In genomic region chr7:29852831-29853218, GRCm38 (mm10) we compare ENCODE assay signal across 8 mouse cellular contexts. TPM values are rescaled to one million over a fixed set of nuclear protein-coding genes. Genes with fewer than 3 reads are reported as not detected.
DNase-seq lines count a peak whose midpoint lies in the region; ATAC-seq and TF ChIP-seq lines count a peak whose summit lies in the region.

No protein-coding gene starts in this region.

- peak overlapping the region; percentile 68 for H3K9ac ChIP-seq in liver, embryonic 13.5 days

- no peak for DNase-seq in frontal cortex, postnatal 10 days (ENCODE audit: low spot score in 2 of 2)
- DNase-seq in thymus, adult 2 months: no peak
- no peak for DNase-seq in thymus, adult 18-20 months
- no peak for DNase-seq in liver, embryonic 13.5 days
- DNase-seq in ovary, adult 18-20 months (ENCODE audit: low spot score): no peak
- no peak for DNase-seq in spleen, postnatal 4 days (ENCODE audit: low spot score in 2 of 2)
- DNase-seq in left cerebral cortex, adult 8-10 months (ENCODE audit: low spot score in 2 of 2): no peak

- H3K4me1 ChIP-seq in thymus, adult 2 months (replicated peaks; ENCODE audit: control insufficient read depth, insufficient read depth, low read length): peaks cover 6% of the 10 kb centered on the region
- H3K4me1 ChIP-seq in liver, embryonic 13.5 days (replicated peaks): peaks cover 11% of the 10 kb centered on the region

- H3K9me3 ChIP-seq in liver, embryonic 13.5 days (replicated peaks): no peaks in the 10 kb centered on the region

- no peak overlapping the region for H3K27ac ChIP-seq in thymus, adult 2 months (ENCODE audit: control insufficient read depth, insufficient read depth, low read length)
- H3K27ac ChIP-seq in liver, embryonic 13.5 days: no peak overlapping the region

- no peaks in the 10 kb centered on the region for H3K36me3 ChIP-seq in thymus, adult 2 months (ENCODE audit: control insufficient read depth, insufficient read depth, low read length)
- no peaks in the 10 kb centered on the region for H3K36me3 ChIP-seq in liver, embryonic 13.5 days

- 59% methylated on average over 9 of the region's 9 CpGs for WGBS in thymus, adult 2 months
- 49% methylated on average over 9 of the region's 9 CpGs for WGBS in liver, embryonic 13.5 days (ENCODE audit: insufficient replicate concordance)

- no peak for TF ChIP-seq POLR2A in thymus, adult 2 months (IDR thresholded peaks at IDR 0.05; ENCODE audit: control insufficient read depth, extremely low read depth, insufficient read depth, low read length, poor library complexity)

- H3K4me3 ChIP-seq in thymus, adult 2 months (ENCODE audit: control insufficient read depth, insufficient read depth, low read length): peak overlapping the region; percentile 85; the same call in 1 of the 2 replicates
- H3K4me3 ChIP-seq in liver, embryonic 13.5 days (replicated peaks): peak overlapping the region; percentile 68

- TF ChIP-seq CTCF in thymus, adult 2 months (IDR thresholded peaks at IDR 0.05; ENCODE audit: borderline replicate concordance, control insufficient read depth, extremely low read depth, insufficient read depth, low read length, poor library complexity): no peak

- peak overlapping the region; percentile 82 for H3K4me2 ChIP-seq in liver, embryonic 13.5 days

- H3K27me3 ChIP-seq in thymus, adult 2 months (ENCODE audit: control insufficient read depth, insufficient read depth, low read length): no peaks in the 10 kb centered on the region
- no peaks in the 10 kb centered on the region for H3K27me3 ChIP-seq in liver, embryonic 13.5 days

- ATAC-seq in frontal cortex, adult (ENCODE audit: low TSS enrichment): 0 out of 2 replicates have a peak, but pooled peaks have one; percentile 9
- no peak for ATAC-seq in liver, embryonic 13.5 days (ENCODE audit: low read depth)

RNA-seq across cellular contexts. Expression of gene Zfp940, which starts 0.6 kb away (rescaled TPM):
- 0.89 and 1.0 TPM in 2 replicates for polyA plus RNA-seq in thymus, adult 2 months (2012; rRNA removed)
- 1.1 and 1.5 TPM in 2 replicates for polyA plus RNA-seq in liver, embryonic 13.5 days (2015; fragmentation: Nextera tagmentation; extraction: Ambion mirVana)
- total RNA-seq in left cerebral cortex, adult 8-10 months (2022): 10 to 100 TPM; 14.3 to 21.6 (median 18.6) TPM

RNA-seq across cellular contexts. Expression of gene Zfp420, which starts 7.0 kb away (rescaled TPM):
- polyA plus RNA-seq in thymus, adult 2 months (2012; rRNA removed): 1.3 and 1.5 TPM in 2 replicates
- polyA plus RNA-seq in liver, embryonic 13.5 days (2015; fragmentation: Nextera tagmentation; extraction: Ambion mirVana): 1.3 and 1.4 TPM in 2 replicates
- total RNA-seq in left cerebral cortex, adult 8-10 months (2022): 10 to 100 TPM; 13.7 to 16.2 (median 14.9) TPM

RNA-seq across cellular contexts. Expression of gene Zfp790, which starts 36.9 kb away (rescaled TPM):
- 3.4 and 3.5 TPM in 2 replicates for polyA plus RNA-seq in thymus, adult 2 months (2012; rRNA removed)
- polyA plus RNA-seq in liver, embryonic 13.5 days (2015; fragmentation: Nextera tagmentation; extraction: Ambion mirVana): 3.5 and 5.0 TPM in 2 replicates
- 10 to 100 TPM; 20.5 to 23.8 (median 21.1) TPM for total RNA-seq in left cerebral cortex, adult 8-10 months (2022)

RNA-seq across cellular contexts. Expression of gene Zfp27, which starts 53.5 kb away (rescaled TPM):
- polyA plus RNA-seq in thymus, adult 2 months (2012; rRNA removed): 2.5 and 3.5 TPM in 2 replicates
- 1.9 and 2.3 TPM in 2 replicates for polyA plus RNA-seq in liver, embryonic 13.5 days (2015; fragmentation: Nextera tagmentation; extraction: Ambion mirVana)
- 10 to 100 TPM; 17.5 to 22.5 (median 18.0) TPM for total RNA-seq in left cerebral cortex, adult 8-10 months (2022)

RNA-seq across cellular contexts. Expression of gene Zfp383, which starts 55.2 kb away (rescaled TPM):
- 0.36 and 0.63 TPM in 2 replicates for polyA plus RNA-seq in thymus, adult 2 months (2012; rRNA removed)
- polyA plus RNA-seq in liver, embryonic 13.5 days (2015; fragmentation: Nextera tagmentation; extraction: Ambion mirVana): 0.58 TPM in 2 replicates
- 1 to 10 TPM; 8.0 to 9.5 (median 8.8) TPM for total RNA-seq in left cerebral cortex, adult 8-10 months (2022)
